Mouse (Mus musculus): ENCODE measurements around the gene Dtnb. TPM values are rescaled to one million over a fixed set of nuclear protein-coding genes. Genes with fewer than 3 reads are reported as not detected.
"Not testable (repeated sequence)": the region's sequence is repeated elsewhere in the genome, so short reads cannot be mapped to it uniquely, and the experiment has no call there.

The Dtnb gene
- total RNA-seq, 2 experiments from 2014 or later = 14.3 to 27.7 TPM

- ATAC-seq (replicated peaks; ENCODE audit: poor library complexity, severe bottlenecking) = no peak
Observed at GRCm38 (mm10) chr12:3657786-3658185, 85.6 kb downstream of the Dtnb start.

GRCm38 (mm10) chr12:3659554-3660311 is 87.6 kb downstream of the Dtnb start:
- peak; percentile 52 for ATAC-seq (replicated peaks; ENCODE audit: poor library complexity, severe bottlenecking)

GRCm38 (mm10) chr12:3660985-3661635 is 88.9 kb downstream of the Dtnb start:
- ATAC-seq (replicated peaks; ENCODE audit: poor library complexity, severe bottlenecking) = peak; percentile 54

GRCm38 (mm10) chr12:3662660-3663059 is 90.5 kb downstream of the Dtnb start:
- no peak for ATAC-seq (replicated peaks; ENCODE audit: poor library complexity, severe bottlenecking)

- no peak for ATAC-seq (replicated peaks; ENCODE audit: poor library complexity, severe bottlenecking)
Observed at GRCm38 (mm10) chr12:3663386-3663785, 91.2 kb downstream of the Dtnb start.

GRCm38 (mm10) chr12:3669971-3670381 is 97.8 kb downstream of the Dtnb start:
- no peak for ATAC-seq (replicated peaks; ENCODE audit: poor library complexity, severe bottlenecking)

GRCm38 (mm10) chr12:3671117-3671516 is 98.9 kb downstream of the Dtnb start:
- peak; percentile 80 for ATAC-seq (replicated peaks; ENCODE audit: poor library complexity, severe bottlenecking)

GRCm38 (mm10) chr12:3672786-3673185 is 100.6 kb downstream of the Dtnb start:
- ATAC-seq (replicated peaks; ENCODE audit: poor library complexity, severe bottlenecking) = no peak

- ATAC-seq (replicated peaks; ENCODE audit: poor library complexity, severe bottlenecking) = peak; percentile 61
Observed at GRCm38 (mm10) chr12:3673886-3674285, 101.7 kb downstream of the Dtnb start.

GRCm38 (mm10) chr12:3674913-3675312 is 102.7 kb downstream of the Dtnb start:
- ATAC-seq (replicated peaks; ENCODE audit: poor library complexity, severe bottlenecking) = no peak

GRCm38 (mm10) chr12:3680721-3681120 is 108.5 kb downstream of the Dtnb start:
- ATAC-seq (replicated peaks; ENCODE audit: poor library complexity, severe bottlenecking) = no peak

GRCm38 (mm10) chr12:3683041-3683440 is 110.9 kb downstream of the Dtnb start:
- no peak for ATAC-seq (replicated peaks; ENCODE audit: poor library complexity, severe bottlenecking)

- ATAC-seq (replicated peaks; ENCODE audit: poor library complexity, severe bottlenecking) = peak; percentile 92
Observed at GRCm38 (mm10) chr12:3686419-3686940, 114.3 kb downstream of the Dtnb start.

- ATAC-seq (replicated peaks; ENCODE audit: poor library complexity, severe bottlenecking) = not testable (repeated sequence)
Observed at GRCm38 (mm10) chr12:3690926-3691529, 118.8 kb downstream of the Dtnb start.

- ATAC-seq (replicated peaks; ENCODE audit: poor library complexity, severe bottlenecking) = no peak
Observed at GRCm38 (mm10) chr12:3692795-3693392, 120.7 kb downstream of the Dtnb start.

- peak; percentile 73 for ATAC-seq (replicated peaks; ENCODE audit: poor library complexity, severe bottlenecking)
Observed at GRCm38 (mm10) chr12:3695741-3696501, 123.7 kb downstream of the Dtnb start.

GRCm38 (mm10) chr12:3700503-3700902 is 128.3 kb downstream of the Dtnb start:
- peak; percentile 65 for ATAC-seq (replicated peaks; ENCODE audit: poor library complexity, severe bottlenecking)

GRCm38 (mm10) chr12:3702903-3703302 is 130.7 kb downstream of the Dtnb start:
- no peak for ATAC-seq (replicated peaks; ENCODE audit: poor library complexity, severe bottlenecking)

- no peak for ATAC-seq (replicated peaks; ENCODE audit: poor library complexity, severe bottlenecking)
Observed at GRCm38 (mm10) chr12:3719151-3719721, 147.1 kb downstream of the Dtnb start.

- ATAC-seq (replicated peaks; ENCODE audit: poor library complexity, severe bottlenecking) = no peak
Observed at GRCm38 (mm10) chr12:3720527-3720926, 148.3 kb downstream of the Dtnb start.

Measured in granulocyte monocyte progenitor cell, adult 5-6 weeks (primary cell).